Mouse (Mus musculus): ENCODE data around the gene Ppm1h.

Ppm1h gene

DNA sequence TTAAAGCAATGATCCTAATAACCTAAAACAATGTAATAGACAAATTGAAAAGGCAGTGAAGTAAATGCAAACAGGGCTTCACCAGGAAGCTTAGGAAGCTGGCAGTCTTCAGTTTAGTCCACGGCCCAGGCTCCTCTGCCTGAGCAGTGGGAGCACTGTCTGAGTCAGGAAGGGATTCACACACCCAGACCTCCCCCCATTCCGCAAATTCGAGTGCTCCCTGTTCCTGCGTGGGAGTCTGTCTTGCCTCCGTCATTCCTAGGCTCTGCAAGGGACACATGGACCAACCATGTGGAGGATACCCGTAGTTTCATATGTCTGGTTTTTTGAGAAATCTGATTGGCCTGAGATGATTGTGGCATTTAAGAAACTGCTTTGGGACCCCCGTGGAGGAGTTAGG lies 67.6 kb downstream of the Ppm1h start:
- no peak for DNase-seq (ENCODE audit: low spot score)

DNA sequence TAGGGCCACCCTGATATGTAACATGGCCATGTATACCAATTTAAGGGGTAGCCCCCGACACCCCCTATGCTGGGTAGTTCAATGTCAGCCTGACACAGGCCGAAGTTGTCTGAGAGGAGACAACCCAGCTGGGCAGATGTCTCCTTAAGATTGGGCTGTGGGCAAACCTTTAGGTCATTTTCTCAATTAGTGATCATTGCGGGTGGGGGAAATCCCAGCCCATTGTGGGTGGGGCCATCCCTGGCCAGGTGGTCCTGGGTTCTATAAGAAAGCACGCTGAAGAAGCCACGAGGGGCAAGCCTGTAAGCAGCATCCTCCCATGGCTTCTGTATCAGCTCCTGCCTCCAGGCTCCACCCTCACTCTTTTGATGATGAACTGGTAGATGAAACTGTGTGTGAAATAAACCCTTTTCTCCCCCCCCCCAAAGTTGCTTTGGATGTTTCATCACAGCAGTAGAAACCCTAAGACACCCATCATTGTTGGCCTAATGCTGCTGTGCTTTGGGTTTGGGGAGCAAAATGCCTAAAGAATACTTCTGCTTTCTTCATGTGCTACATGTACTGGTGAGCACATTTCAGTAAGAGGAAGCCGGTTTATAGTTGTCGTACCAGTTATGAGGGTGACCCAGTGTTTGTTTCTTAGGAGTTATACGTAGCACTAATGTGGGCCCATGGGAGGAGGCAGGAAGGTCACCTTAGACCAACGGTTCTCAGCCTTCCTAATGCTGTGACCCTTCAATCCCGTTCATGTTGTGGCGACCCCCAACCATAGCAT lies 68.8 kb downstream of the Ppm1h start:
- DNase-seq (ENCODE audit: low spot score), result no peak

DNA sequence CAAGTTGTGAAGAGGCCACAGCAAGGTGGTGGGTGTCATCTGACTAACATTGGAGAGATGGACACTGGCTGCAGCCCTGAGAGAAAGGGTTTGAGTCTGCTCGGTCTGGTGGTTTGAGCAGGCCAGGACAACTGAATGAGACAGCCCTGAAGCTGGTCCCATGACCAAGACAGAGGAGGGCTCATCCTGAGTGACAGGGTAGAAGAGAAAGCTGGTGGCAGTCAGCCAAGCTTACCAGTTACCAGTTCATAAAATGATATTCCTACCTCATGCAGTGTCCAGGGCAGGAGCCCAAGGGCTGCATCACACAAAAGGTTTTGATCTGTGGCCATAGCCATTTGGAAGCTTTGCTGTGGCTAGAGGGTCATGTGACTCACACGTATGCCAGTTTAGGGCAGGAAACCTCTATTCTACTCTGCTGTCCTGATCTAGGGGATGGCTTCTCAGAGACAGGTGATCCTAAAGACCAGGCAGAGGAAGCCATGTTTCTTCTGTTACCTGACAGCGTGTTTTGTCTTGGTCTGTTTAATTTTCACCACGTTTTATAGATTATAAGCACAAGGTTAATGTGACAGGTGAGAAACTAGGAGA lies 69.9 kb downstream of the Ppm1h start:
- no peak for DNase-seq (ENCODE audit: low spot score)

DNA sequence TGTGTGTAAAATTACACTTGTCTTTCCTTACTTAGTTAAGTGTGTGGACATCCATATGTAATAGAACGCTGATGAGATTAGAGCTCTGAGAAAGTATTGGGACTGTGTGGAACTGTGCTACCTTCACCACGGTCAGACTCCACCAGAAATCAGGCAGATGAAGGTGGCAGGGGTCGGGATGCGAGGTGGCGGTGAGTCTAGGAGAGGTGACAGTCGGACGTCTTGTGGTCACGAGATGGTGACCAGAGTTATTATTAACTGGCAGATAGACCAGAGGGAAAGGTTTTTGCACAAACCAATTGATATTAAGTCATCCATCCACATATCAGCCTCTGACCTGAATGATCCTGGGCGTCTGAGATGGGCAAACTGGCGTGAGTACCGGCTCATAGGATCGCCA lies 70.5 kb downstream of the Ppm1h start:
- no peak for DNase-seq (ENCODE audit: low spot score)

DNA sequence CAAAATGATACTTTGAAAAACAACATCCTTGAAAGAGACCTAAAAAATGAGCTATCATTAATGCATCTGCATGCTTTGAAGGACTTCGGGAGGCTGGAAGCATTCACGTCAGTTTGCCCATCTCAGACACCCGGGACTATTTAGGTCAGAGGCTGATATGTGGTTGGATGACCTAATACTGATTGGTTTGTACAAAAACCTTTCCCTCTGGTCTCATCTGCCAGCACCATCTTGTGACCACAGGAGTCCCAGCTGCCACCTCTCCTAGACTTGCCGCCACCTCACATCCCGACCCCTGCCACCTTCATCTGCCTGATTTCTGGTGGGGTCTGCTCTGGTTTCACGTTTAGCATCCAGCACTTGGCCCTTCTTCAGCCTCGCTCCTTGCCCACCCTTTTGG lies 71.3 kb downstream of the Ppm1h start:
- no peak for DNase-seq (ENCODE audit: low spot score)

DNA sequence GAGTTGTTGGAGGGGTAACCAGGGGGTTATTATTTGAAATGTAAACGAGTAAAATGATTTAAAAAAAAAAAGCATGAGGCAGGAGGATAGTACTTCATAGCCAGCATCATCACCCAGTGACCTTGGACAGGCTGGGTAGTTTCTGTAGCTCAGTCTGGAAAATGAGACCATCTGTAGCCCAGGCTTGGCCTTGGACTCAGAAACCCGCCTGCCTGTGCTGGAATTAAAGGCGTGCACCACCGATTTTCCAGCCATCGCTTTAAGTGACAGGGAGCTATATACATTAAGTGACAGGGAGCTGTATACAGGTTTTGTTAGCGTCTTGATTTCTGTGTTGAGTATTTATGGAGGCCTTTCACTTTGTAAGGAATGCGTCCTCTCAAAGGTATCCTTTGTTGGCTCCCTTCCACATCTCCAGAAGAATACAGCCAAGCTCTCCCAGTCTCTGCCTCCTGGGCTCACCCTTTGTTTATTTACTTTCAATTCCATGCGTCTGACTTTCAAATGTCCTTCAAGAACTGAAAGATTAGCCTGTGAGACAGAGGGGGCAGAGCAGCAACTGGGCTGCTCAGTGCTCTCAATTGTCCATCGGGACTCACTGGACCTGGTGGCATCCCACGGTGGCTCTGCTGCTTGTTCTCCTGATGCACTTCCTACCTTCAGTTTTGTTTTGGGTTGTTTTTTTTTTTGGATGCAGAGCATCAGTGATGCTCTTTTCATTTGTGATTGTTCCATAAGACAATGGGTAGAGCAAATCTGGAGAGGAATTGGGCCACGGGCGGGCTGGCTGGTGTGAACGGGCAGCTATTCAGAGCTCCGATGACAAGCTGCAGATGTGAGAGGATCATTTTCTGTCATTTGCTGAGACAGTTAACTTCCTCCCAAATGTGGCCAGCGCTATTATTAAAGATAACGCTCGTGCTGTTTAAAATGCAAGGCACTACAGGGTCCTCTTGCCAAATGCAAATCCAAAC lies 74.7 kb downstream of the Ppm1h start:
- DNase-seq (ENCODE audit: low spot score), result no peak

DNA sequence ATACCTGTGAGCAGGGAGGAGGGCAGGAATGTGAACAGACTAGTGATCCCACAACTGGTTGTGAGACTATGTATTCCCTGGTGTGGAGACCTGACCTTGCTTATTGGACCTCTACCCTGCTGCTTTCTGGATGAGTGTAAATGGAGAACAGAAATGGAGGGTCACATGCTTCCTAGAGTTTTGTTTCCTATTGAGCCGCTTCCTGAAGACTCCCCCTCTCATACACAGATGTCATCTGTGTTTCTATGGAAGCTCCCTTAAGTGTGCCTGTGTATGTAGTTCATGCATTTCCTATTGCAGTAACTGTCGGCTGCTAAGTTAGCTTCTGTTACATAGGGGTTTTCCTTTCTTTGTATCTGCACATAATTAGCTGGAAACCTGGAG lies 75.4 kb downstream of the Ppm1h start:
- no peak for DNase-seq (ENCODE audit: low spot score)

DNA sequence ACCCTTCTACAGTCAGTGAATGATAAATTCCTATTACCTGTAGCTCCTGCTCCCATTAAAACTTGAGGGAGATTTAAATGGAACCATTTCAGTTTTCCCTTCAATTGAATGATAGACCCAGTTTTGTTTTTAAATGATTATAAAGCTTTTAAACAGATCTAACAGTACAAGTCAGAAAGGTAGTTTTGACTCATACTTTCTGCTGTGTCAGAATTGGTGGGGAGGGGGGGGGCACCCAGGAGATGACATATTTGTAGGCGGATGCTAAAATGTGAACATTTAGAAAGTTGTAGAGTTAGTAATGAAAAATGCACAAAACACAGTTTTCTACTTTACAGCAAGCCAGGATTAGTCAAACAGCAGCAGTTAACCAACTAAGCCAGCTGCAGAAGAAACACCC lies 76.4 kb downstream of the Ppm1h start:
- DNase-seq (ENCODE audit: low spot score), result no peak

DNA sequence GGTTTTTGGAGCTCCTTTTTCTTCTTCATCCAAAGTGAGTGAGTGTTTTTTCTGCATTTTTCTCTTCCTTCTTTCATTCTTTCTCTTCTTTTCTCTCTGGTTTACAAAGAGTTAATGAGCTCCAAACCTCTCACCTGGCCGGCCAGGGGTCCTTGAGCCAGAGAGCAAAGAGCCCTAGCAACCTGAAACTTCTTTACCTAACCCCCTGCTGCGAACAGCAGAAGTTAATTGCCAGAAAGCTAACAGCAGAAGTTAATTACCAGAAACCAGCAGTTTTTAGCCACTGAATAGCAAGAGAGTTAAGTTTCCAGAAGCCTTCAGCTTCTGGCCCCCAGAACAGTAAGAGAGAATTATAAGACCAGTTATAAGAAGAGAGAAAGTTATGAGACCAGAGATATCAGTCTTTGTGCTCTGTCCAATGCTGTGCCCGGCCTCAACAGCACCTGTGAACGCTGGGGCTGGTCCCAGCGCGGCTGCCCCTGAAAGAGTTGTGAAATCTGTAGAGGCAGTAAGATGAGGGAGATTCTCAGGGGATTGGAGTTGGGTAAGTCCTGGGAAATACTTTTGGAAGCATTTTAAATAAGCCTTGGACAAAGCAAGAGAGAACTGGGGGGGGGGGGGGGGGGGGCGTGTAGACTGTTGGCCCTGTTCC lies 78.4 kb downstream of the Ppm1h start:
- DNase-seq (ENCODE audit: low spot score), result no peak

DNA sequence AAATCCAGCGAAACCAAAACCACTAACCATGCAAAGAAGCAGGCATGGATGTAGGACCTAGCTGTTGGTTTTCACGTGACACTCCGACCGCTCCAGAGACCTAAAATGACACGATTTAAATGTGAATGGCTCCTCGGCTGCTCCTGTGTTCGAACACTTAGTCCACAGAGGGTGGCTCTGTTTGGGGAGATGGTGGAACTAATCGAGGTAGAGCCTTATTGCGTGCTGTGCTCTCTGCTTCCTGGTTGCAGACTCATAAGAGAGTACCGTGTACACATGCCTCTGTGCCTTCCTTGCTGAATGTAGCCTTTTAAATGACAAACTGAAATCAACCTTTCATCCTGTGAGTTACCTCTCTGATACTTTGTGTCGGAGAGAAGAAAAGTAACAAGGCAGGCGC lies 79.2 kb downstream of the Ppm1h start:
- no peak for DNase-seq (ENCODE audit: low spot score)

DNA sequence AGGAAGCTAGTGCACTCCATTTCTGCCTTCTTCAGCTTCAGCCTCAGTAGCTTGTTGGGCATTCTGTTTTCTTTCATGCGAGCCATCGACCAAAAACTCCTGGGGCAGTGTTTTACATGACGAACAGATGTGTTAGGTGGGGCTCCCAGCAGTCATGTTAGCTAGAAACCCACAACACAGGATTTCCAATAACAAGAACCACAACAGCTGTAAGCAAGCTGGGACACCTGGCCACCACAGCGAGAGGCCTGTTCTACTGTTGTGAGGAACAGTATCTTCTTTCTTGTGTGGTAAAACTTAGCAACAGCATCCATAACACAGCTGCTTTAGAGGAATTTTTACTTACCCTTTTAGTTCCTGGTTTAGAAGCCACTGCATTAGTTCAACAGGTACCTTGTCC lies 79.8 kb downstream of the Ppm1h start:
- no peak for DNase-seq (ENCODE audit: low spot score)

DNA sequence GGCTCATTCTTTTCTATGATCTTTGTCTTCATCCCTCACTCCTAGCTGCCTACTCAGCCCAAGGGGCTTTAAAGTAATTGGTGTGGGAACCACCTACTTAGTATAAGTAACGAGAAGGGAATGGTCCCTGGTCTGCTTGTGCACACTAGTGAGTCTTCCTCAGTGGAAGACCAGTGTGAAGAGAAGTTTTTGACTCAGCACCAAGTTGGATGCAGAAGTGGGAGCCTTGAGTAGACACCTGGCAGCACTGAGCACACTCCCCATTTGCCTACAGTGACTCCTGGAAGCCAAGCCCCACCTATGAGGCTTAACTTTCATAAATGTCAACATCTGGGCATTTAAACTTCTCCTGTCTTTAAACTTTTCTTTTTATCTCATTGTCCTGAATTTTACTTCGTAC lies 81.2 kb downstream of the Ppm1h start:
- no peak for DNase-seq (ENCODE audit: low spot score)

DNA sequence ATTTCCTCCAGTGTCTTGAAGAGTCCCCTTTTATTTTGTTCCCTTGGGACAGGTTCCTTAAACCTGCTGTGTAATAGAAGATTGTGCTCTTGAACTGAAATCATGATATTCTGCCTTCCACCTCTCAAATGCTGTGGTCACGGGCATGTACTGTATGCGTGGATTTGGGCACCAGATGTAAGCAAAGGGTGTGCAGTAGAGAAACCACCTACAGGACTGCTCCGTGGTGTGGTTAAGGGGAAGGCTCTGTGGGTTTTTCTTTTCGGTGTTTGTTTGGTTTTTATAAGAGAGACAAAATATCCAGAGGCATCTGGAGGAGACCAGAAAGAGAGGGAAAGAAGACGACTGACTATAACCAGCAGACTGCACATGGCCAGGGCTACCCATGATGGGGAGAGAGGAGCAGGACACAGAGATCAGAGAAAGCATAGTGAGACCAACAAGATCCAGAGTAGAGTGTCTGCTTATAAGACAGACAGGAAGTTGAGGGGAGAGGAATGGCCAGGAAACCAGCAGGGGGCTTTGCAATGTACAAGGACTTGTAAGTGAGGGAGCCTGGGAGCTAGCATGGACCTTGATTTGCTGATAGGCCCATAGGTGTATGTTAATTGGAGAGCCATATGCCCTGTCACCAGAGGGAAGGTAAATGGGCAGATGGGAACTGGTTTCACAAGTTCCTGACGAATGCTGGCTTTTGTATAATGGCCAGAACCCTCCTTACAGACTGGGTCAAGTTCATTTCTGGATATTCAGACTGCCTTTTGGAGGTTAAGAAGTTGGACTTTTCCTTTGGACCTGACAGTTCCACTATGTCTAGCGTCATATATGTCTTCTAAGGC lies 82.1 kb downstream of the Ppm1h start:
- no peak for DNase-seq (ENCODE audit: low spot score)

DNA sequence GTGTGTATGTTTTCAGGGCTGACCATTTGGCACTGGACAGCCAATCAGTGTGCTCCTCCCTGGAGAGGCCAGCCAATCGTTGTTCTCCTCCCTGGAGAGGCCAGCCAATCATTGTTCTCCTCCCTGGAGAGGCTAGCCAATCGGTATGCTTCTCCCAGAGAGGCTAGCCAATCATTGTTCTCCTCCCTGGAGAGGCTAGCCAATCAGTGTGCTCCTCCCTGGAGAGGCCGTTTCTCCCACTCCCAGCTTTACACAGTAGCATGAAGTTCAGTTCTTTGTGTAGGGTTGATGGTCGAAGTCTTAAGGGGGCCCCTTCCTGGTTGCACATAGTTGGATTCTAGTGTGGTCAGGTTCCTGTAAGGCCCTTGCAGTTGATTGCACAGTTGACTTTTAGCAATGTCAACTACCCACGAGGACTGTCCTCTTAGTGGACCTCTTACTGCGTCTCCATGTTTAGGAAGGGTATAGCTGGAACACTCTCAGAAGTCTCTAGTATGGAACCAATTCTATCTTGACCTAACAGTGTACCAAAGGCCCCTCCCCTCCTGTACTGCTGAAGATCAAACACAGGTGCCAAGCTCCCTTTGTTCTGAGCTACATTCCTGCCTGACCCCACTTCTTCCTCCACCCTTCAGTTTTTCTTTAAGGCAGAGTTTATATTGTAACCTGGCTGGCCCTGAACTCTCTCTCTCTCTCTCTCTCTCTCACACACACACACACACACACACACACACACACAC lies 84.4 kb downstream of the Ppm1h start:
- no peak for DNase-seq (ENCODE audit: low spot score)

DNA sequence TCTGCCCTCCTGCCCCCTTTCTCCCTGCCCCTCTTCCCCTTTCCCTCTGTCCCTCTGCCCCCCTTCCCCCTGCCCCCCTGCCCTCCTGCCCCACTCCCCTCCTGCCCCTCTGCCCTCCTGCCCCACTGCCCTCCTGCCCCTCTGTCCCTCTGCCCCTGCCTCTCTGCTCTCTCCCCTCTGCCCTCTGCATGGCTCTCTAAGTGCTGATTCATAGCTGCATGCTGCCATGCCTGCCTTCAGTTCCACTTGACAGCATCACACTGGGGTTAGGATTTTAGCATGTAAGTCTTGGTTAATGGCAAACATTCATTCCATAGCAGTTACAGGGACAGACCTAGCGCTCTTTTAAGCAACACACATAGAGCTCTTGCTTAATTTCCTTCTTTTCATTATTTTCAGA lies 85.0 kb downstream of the Ppm1h start:
- DNase-seq (ENCODE audit: low spot score), result no peak

DNA sequence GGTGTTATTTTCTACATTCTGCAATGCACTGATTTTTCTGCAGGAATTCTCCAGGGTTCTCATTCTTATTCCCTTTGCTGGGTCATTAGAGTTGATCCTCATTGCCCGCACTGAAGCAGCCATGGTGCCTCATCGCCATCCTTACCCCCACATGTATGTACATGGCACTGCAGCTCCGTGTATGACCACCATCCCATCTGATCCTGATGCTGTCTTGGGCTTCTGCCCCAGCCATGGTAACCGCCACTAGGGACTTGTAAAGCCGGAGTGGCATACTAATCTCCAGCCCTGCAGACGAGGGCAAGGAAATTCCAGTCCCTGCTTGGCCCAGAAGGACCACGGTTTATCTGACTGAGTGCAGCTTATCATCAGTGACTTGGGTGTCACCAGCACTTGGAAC lies 86.1 kb downstream of the Ppm1h start:
- no peak for DNase-seq (ENCODE audit: low spot score)

DNA sequence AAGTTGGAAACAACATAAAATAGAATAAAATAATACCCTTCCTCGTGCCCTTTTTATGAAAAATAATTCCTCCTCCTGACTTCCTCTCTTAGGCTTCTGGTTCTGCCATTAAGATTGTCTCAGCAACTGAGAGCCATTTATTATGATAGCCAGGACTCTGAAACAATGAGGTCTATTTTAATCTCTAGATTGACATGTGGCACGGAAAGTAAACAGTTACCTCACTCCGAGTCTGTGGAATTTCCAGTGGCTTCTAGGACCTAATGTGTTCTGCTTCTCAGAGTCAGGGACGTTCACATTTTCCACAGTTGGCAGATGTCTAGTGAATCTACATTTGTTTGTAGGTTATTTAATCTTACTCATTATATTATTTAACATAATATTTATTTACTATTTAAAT lies 87.0 kb downstream of the Ppm1h start:
- DNase-seq (ENCODE audit: low spot score), result no peak

DNA sequence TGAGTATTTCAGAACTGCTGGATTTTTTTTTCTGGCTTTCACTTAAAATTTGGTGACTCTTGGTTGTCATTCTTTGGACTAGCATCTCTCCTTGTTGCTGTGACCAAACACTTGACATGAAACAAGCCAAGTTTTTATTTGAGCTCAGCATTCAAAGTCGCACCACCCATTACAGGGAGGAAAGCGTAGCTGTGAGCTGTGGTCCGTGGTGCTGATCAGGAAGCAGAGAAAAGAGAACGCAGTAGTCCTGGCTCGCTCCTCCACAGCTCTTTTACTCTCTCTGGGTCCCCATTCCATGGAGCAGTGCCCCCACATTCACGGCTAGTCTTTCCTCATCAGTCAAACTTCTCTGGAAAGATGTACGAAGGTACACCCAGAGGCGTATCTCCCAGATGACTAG lies 87.4 kb downstream of the Ppm1h start:
- DNase-seq (ENCODE audit: low spot score), result no peak

DNA sequence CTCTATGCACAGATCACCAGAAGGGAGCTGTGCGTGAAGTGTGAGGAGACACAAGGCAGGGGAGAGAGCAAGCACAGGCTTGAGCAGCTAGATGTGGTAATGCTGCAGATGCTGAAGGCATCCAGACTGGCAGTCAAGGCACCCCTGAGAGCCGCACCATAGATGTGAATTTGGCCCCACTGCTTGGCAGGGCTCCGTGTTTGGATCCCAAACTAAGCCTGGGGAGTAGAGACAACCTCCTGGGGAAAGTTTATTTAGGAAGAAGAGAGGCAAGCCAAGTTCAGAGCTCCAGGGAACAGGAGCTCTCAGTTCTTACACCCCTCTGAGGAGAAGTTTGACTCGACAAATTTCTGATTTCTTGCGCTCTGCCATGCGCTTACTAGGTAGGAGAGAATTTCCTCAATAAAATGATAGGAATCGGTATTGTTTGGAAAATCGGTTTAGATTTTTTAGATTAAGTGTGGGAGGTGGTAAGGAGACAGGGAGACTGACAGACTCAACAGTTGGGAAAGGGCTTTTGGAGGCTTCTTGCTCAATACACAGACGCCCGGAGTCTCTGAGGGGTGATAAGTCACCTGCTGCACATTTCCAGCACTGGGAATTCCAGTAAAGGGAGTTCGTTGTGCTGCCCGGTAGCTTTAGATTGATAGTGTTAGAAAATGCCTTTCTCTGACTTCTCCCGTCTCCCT lies 89.8 kb downstream of the Ppm1h start:
- no peak for DNase-seq (ENCODE audit: low spot score)

DNA sequence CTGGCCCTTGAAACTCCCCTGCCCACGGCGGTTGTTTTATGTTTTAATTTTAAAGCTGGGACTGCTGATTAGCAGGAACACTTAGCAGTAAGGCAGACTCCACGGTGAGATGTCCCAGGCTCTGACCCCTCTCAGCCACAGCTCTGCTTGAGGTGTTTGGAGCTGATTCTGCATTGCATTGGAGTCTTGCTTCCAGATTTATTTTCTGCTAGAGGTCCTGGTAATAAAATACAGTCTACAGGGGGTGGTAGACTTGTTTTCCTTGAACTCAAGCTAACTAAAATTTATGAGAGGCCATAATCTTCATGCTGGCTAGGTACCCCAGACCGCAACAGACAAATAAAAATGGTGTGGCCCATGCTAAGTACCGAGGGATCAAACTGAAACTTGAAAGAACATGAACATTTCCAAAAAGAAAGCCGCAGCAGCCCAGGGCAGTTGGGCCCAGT lies 90.4 kb downstream of the Ppm1h start:
- DNase-seq (ENCODE audit: low spot score), result no peak
